8 mouse cellular contexts compared by ENCODE assay signal in genomic region chr8:84990836-84991235, GRCm38 (mm10). TPM values are rescaled to one million over a fixed set of nuclear protein-coding genes. Genes with fewer than 3 reads are reported as not detected.
A peak's percentile ranks its signal among the peaks of the same experiment; 100 is the strongest.
DNase-seq lines count a peak whose midpoint lies in the region; ATAC-seq and TF ChIP-seq lines count a peak whose summit lies in the region.

No protein-coding gene starts in this region.

- POLR2A ChIA-PET in Patski (lab: Charles Lee): interaction anchor here (0.5 to 10.0 kb wide), 5 partner anchors 14 to 333 kb away, joined by 4 to 225 read pairs (median 6); partner anchors contain the start of genes Junb, Prdx2 and Rnaseh2a

- in situ Hi-C loops in Patski (cut with MboI; ENCODE audit: low pct_unique_long_range_greater_than_20kb): no loop called here

- H3K4me3 ChIP-seq in heart, embryonic 11.5 days (ENCODE audit: low read depth, low read length): peak overlapping the region; percentile 63
- H3K4me3 ChIP-seq in forebrain, embryonic 14.5 days (ENCODE audit: low read depth, low read length): peak overlapping the region; percentile 57
- H3K4me3 ChIP-seq in kidney, postnatal 0 days (replicated peaks; ENCODE audit: low read depth, low read length): peak overlapping the region; percentile 56

- WGBS in heart, embryonic 11.5 days (ENCODE audit: insufficient replicate concordance): 2% methylated on average over 15 of the region's 15 CpGs
- 2% methylated on average over 15 of the region's 15 CpGs for WGBS in forebrain, embryonic 14.5 days
- 2% methylated on average over 15 of the region's 15 CpGs for WGBS in kidney, postnatal 0 days

- H3K36me3 ChIP-seq in heart, embryonic 11.5 days (ENCODE audit: control insufficient read depth, insufficient read depth, low read length): no peaks in the 10 kb centered on the region; the same call in 1 of the 2 replicates
- H3K36me3 ChIP-seq in forebrain, embryonic 14.5 days (ENCODE audit: control insufficient read depth, insufficient read depth, low read length): no peaks in the 10 kb centered on the region
- H3K36me3 ChIP-seq in kidney, postnatal 0 days (ENCODE audit: insufficient read depth, low read length): 0 out of 2 replicates have a peak, but pooled peaks cover 7% of the 10 kb centered on the region

- no peak overlapping the region for H3K27ac ChIP-seq in heart, embryonic 11.5 days (ENCODE audit: low read depth, low read length)
- no peak overlapping the region; the same call in 1 of the 2 replicates for H3K27ac ChIP-seq in forebrain, embryonic 14.5 days (ENCODE audit: low read depth, low read length)
- peak overlapping the region; percentile 96 for H3K27ac ChIP-seq in kidney, postnatal 0 days

- DNase-seq in heart, postnatal 10 days: no peak
- no peak for DNase-seq in Patski (ENCODE audit: low read depth, low spot score)
- DNase-seq in forebrain, embryonic 14.5 days (ENCODE audit: low spot score): no peak
- peak; percentile 79 for DNase-seq in kidney, postnatal 0 days (ENCODE audit: low spot score)
- DNase-seq in lung, postnatal 25 days (ENCODE audit: low spot score): peak; percentile 89
- DNase-seq in urinary bladder, adult 2 months (ENCODE audit: low spot score): peak; percentile 56
- no peak for DNase-seq in gastrocnemius, postnatal 10 days

- no peak for TF ChIP-seq CTCF in Patski (IDR thresholded peaks at IDR 0.05)
- no peak for TF ChIP-seq CTCF in kidney, postnatal 0 days (IDR thresholded peaks at IDR 0.05; ENCODE audit: low read depth)

- CTCF ChIA-PET in Patski (lab: Charles Lee): interaction anchor here (1.5 to 8.7 kb wide), 3 partner anchors 10 to 27 kb away, joined by 4 to 351 read pairs (median 5); partner anchors contain the start of genes Gm49661, Junb, Prdx2 and Rnaseh2a

- peaks cover 17% of the 10 kb centered on the region for H3K27me3 ChIP-seq in heart, embryonic 11.5 days (ENCODE audit: control insufficient read depth, insufficient read depth, low read length)
- no peaks in the 10 kb centered on the region for H3K27me3 ChIP-seq in Patski
- 0 out of 2 replicates have a peak, but pooled peaks cover 15% of the 10 kb centered on the region for H3K27me3 ChIP-seq in forebrain, embryonic 14.5 days (replicated peaks; ENCODE audit: control insufficient read depth, insufficient read depth, low read length)
- H3K27me3 ChIP-seq in kidney, postnatal 0 days (ENCODE audit: insufficient read depth, low read length): no peaks in the 10 kb centered on the region

- peak overlapping the region; percentile 99 for H3K4me2 ChIP-seq in heart, embryonic 11.5 days
- peak overlapping the region; percentile 96 for H3K4me2 ChIP-seq in forebrain, embryonic 14.5 days (ENCODE audit: low read length)
- peak overlapping the region; percentile 83 for H3K4me2 ChIP-seq in kidney, postnatal 0 days (ENCODE audit: low read length)

- H3K9me3 ChIP-seq in heart, embryonic 11.5 days (replicated peaks; ENCODE audit: control insufficient read depth, low read length): no peaks in the 10 kb centered on the region
- H3K9me3 ChIP-seq in forebrain, embryonic 14.5 days (replicated peaks; ENCODE audit: control insufficient read depth, low read length): no peaks in the 10 kb centered on the region
- H3K9me3 ChIP-seq in kidney, postnatal 0 days (replicated peaks; ENCODE audit: low read length): no peaks in the 10 kb centered on the region

- intact Hi-C loops in heart, postnatal 10 days (cut with DNase I): loop anchor here (1.0 kb wide), 1 partner anchor 17 kb away; no protein-coding TSS in a partner anchor

- H3K9ac ChIP-seq in heart, embryonic 11.5 days (ENCODE audit: low read depth, low read length): peak overlapping the region; percentile 77
- H3K9ac ChIP-seq in forebrain, embryonic 14.5 days (ENCODE audit: low read length): peak overlapping the region; percentile 79
- H3K9ac ChIP-seq in kidney, postnatal 0 days (ENCODE audit: low read depth, low read length): peak overlapping the region; percentile 69

- ATAC-seq in heart, embryonic 11.5 days (replicated peaks; ENCODE audit: insufficient number of reproducible peaks, low FRiP score, low TSS enrichment): peak; percentile 51
- ATAC-seq in Patski: peak; percentile 7
- ATAC-seq in forebrain, embryonic 14.5 days: peak; percentile 11; the same call in 1 of the 2 replicates
- ATAC-seq in kidney, postnatal 0 days (replicated peaks; ENCODE audit: low FRiP score, low read depth): peak; percentile 86

- H3K4me1 ChIP-seq in heart, embryonic 11.5 days (ENCODE audit: control insufficient read depth, insufficient read depth, low read length): peaks cover 12% of the 10 kb centered on the region
- H3K4me1 ChIP-seq in forebrain, embryonic 14.5 days (ENCODE audit: control insufficient read depth, insufficient read depth, low read length): peaks cover 9% of the 10 kb centered on the region
- peaks cover 18% of the 10 kb centered on the region for H3K4me1 ChIP-seq in kidney, postnatal 0 days (replicated peaks; ENCODE audit: insufficient read depth, low read length)

RNA-seq across cellular contexts. Expression of gene Hook2, which starts 0.4 kb away (rescaled TPM):
- polyA plus RNA-seq in heart, embryonic 11.5 days (2014; fragmentation: Nextera tagmentation; extraction: Ambion mirVana): 6.7 and 7.1 TPM in 2 replicates
- 1 to 10 TPM; 1.8 to 2.3 TPM for total RNA-seq in heart, postnatal 10 days (2021)
- 33.0 TPM for polyA plus RNA-seq in Patski (2021)
- polyA plus RNA-seq in forebrain, embryonic 14.5 days (2014; fragmentation: Nextera tagmentation; extraction: Ambion mirVana): 13.0 and 20.3 TPM in 2 replicates
- polyA plus RNA-seq in kidney, postnatal 0 days (2015; fragmentation: Nextera tagmentation; extraction: Ambion mirVana): 30.2 and 32.0 TPM in 2 replicates
- polyA plus RNA-seq in urinary bladder, adult 2 months (2012; rRNA removed): 26.9 and 28.5 TPM in 2 replicates
- 1 to 10 TPM; 2.3 to 2.7 TPM for total RNA-seq in gastrocnemius, postnatal 10 days (2021)

RNA-seq across cellular contexts. Expression of gene Junb, which starts 12.3 kb away (rescaled TPM):
- 7.6 and 9.3 TPM in 2 replicates for polyA plus RNA-seq in heart, embryonic 11.5 days (2014; fragmentation: Nextera tagmentation; extraction: Ambion mirVana)
- 10 to 100 TPM; 12.6 to 12.7 TPM for total RNA-seq in heart, postnatal 10 days (2021)
- 280 TPM for polyA plus RNA-seq in Patski (2021)
- polyA plus RNA-seq in forebrain, embryonic 14.5 days (2014; fragmentation: Nextera tagmentation; extraction: Ambion mirVana): 5.0 and 6.5 TPM in 2 replicates
- polyA plus RNA-seq in kidney, postnatal 0 days (2015; fragmentation: Nextera tagmentation; extraction: Ambion mirVana): 22.7 and 27.7 TPM in 2 replicates
- 97.4 and 121 TPM in 2 replicates for polyA plus RNA-seq in urinary bladder, adult 2 months (2012; rRNA removed)
- total RNA-seq in gastrocnemius, postnatal 10 days (2021): 1 to 10 TPM; 5.8 to 8.9 TPM

RNA-seq across cellular contexts. Expression of gene Rnaseh2a, which starts 21.3 kb away (rescaled TPM):
- polyA plus RNA-seq in heart, embryonic 11.5 days (2014; fragmentation: Nextera tagmentation; extraction: Ambion mirVana): 95.9 and 106 TPM in 2 replicates
- 10 to 100 TPM; 53.4 to 55.4 TPM for total RNA-seq in heart, postnatal 10 days (2021)
- polyA plus RNA-seq in Patski (2021): 91.5 TPM
- 93.3 and 111 TPM in 2 replicates for polyA plus RNA-seq in forebrain, embryonic 14.5 days (2014; fragmentation: Nextera tagmentation; extraction: Ambion mirVana)
- polyA plus RNA-seq in kidney, postnatal 0 days (2015; fragmentation: Nextera tagmentation; extraction: Ambion mirVana): 101 and 103 TPM in 2 replicates
- 49.4 and 49.5 TPM in 2 replicates for polyA plus RNA-seq in urinary bladder, adult 2 months (2012; rRNA removed)
- total RNA-seq in gastrocnemius, postnatal 10 days (2021): 10 to 100 TPM; 26.7 to 36.8 TPM

RNA-seq across cellular contexts. Expression of gene Prdx2, which starts 21.4 kb away (rescaled TPM):
- 862 and 992 TPM in 2 replicates for polyA plus RNA-seq in heart, embryonic 11.5 days (2014; fragmentation: Nextera tagmentation; extraction: Ambion mirVana)
- total RNA-seq in heart, postnatal 10 days (2021): 100 to 1,000 TPM; 689 to 769 TPM
- 668 TPM for polyA plus RNA-seq in Patski (2021)
- 1,735 and 2,101 TPM in 2 replicates for polyA plus RNA-seq in forebrain, embryonic 14.5 days (2014; fragmentation: Nextera tagmentation; extraction: Ambion mirVana)
- 729 and 747 TPM in 2 replicates for polyA plus RNA-seq in kidney, postnatal 0 days (2015; fragmentation: Nextera tagmentation; extraction: Ambion mirVana)
- polyA plus RNA-seq in urinary bladder, adult 2 months (2012; rRNA removed): 215 and 231 TPM in 2 replicates
- total RNA-seq in gastrocnemius, postnatal 10 days (2021): 100 to 1,000 TPM; 260 to 267 TPM

RNA-seq across cellular contexts. Expression of gene Gm49661, which starts 21.6 kb away (rescaled TPM):
- polyA plus RNA-seq in heart, embryonic 11.5 days (2014; fragmentation: Nextera tagmentation; extraction: Ambion mirVana): not detected in 2 replicates
- 1 to 10 TPM in 1 of 2 experiments, not detected in 1; 1.6 TPM for total RNA-seq in heart, postnatal 10 days (2021)
- 6.4 TPM for polyA plus RNA-seq in Patski (2021)
- not detected in 2 replicates for polyA plus RNA-seq in forebrain, embryonic 14.5 days (2014; fragmentation: Nextera tagmentation; extraction: Ambion mirVana)
- not detected in 2 replicates for polyA plus RNA-seq in kidney, postnatal 0 days (2015; fragmentation: Nextera tagmentation; extraction: Ambion mirVana)
- not detected in 2 replicates for polyA plus RNA-seq in urinary bladder, adult 2 months (2012; rRNA removed)
- total RNA-seq in gastrocnemius, postnatal 10 days (2021): not detected

Comparison
In these comparisons a context has a peak if more than half of its experiments do, and no peak if none do; other contexts are left out.
1. ATAC-seq: peak in every context shown above with its lines; median percentile 86 in kidney, postnatal 0 days; 51 in heart, embryonic 11.5 days; 11 in forebrain, embryonic 14.5 days; 7 in Patski.
2. DNase-seq: peak in kidney, postnatal 0 days (single experiment), lung, postnatal 25 days (single experiment) and urinary bladder, adult 2 months (single experiment); none in heart, postnatal 10 days (0 of 2), Patski (single experiment), forebrain, embryonic 14.5 days (single experiment) and gastrocnemius, postnatal 10 days (single experiment).
3. Peak in every context shown above with its lines, with median percentiles within 50 percentile points of each other: H3K4me2 ChIP-seq, H3K4me3 ChIP-seq and H3K9ac ChIP-seq.